Mouse (Mus musculus) brain, embryonic 18.5 days (tissue): ENCODE data around the gene Atat1.

Experiments used
- DNase-seq: peaks from one replicate; pipeline ENCODE4 v3.0.0-alpha.2; 2012; ENCODE audit warnings: low read depth, low spot score

The Atat1 gene

DNA sequence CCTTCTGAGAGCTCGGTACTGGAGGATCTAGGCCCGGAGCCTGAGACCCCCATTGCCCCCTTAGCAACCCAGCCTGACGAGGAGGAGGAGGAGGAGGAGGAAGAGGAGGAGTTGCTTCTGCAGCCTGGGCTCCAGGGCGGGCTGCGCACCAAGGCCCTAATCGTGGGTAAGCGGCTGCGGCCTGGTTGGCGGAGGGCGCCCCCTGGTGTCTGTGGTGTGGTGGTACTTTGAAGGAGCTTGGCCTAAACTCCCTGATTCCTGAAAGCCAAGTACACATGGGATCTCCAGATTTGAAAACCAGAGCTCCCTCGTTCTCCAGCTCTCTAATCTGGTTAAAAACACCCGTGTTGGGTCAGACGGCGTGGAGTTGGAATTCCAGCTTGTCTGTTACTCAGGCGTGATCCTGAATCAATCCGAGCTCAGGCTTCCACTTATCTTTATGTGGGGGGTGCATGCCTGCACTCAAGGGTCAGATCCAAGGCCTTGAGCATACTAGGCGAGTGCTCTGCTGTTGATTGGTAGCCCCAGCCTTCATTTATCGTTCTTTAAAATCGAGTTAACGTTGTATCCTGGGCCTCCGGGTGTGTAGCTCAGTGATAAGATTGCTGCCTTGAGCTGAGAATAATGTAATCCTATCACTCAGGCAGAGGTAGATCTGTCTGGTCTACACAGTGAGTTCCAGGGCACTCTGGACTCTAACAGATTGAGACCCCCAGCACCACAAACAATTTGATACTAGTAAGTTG, 35.9 kb downstream of the Atat1 start:
- DNase-seq = no peak

DNA sequence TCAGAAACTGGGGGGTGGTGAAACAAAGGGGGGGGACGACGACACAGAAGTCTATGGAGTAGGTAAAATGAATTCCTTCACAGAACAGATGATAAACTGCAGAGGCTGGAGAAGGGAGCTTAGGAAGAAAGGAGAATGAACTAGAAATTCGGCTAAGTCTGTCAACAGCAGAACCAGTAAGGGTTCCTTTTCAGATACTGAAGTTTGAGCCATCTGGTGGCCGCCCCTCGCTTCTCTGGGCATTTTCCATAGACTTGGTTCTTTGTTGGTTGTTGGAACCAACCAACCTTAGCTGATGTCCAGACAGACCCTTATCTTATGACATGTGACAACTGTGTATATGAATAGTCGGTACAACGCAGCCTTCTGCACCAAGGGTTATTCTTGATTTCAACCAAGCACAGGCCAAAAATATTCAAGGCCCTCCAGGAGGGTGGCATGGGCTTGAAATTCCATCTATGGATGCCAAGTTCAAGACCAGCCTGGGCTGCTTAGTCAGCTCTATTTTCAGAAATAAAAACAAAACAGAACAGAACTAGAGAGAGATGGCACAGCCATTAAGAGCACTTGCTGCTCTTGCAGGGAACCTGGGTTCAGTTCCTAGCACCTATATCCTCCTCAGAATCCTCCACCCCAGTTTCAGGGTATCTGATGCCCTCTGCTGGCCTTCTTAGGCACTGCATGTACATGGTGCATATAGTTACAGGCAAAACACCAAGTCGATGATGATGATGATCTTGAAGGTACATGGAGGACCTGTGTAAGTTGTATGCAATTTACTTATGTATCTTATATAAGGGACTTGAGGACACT, 38.8 kb downstream of the Atat1 start:
- no peak for DNase-seq

DNA sequence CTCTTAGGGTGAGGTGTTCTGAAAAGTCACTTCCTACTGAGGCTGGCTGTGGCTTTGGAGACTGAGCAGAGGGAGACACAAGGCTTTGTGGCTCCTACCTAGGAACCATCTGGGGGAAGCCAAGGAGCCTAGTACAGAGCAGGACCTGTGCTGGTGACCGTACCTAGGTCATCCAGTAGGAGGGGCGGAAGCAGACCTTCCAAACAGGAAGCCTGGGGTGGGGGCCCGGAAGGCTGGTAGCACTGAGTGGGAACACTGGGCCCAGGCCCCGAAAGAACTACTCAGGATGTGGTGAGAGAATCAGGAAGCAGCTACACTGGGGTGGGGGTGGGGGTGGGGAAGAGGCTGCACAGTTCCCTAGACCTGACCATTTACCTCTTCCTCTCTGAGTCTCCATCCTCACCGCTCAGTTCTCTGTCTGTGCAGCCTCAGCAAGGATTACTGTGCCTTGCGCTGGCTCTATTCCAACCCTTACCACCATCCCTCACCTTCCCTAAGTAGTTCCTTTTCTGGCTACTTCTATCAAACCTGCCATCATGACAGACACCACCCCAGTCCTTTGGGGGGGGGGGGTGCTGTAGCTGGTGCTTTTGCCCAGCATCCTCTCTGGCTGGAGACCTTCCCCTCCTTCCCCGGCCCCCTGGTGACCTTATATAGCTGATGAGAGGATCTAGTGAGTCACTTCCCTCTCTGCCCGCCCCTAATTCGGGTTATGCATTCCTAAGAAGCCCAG, 39.6 kb downstream of the Atat1 start:
- no peak for DNase-seq

GRCm38 (mm10) chr17:35869346-35870067, 40.4 kb downstream of the Atat1 start:
- DNase-seq = no peak

GRCm38 (mm10) chr17:35868961-35869345, 40.9 kb downstream of the Atat1 start:
- DNase-seq = no peak

- DNase-seq = no peak
Observed at GRCm38 (mm10) chr17:35868165-35868820, 41.6 kb downstream of the Atat1 start.

DNA sequence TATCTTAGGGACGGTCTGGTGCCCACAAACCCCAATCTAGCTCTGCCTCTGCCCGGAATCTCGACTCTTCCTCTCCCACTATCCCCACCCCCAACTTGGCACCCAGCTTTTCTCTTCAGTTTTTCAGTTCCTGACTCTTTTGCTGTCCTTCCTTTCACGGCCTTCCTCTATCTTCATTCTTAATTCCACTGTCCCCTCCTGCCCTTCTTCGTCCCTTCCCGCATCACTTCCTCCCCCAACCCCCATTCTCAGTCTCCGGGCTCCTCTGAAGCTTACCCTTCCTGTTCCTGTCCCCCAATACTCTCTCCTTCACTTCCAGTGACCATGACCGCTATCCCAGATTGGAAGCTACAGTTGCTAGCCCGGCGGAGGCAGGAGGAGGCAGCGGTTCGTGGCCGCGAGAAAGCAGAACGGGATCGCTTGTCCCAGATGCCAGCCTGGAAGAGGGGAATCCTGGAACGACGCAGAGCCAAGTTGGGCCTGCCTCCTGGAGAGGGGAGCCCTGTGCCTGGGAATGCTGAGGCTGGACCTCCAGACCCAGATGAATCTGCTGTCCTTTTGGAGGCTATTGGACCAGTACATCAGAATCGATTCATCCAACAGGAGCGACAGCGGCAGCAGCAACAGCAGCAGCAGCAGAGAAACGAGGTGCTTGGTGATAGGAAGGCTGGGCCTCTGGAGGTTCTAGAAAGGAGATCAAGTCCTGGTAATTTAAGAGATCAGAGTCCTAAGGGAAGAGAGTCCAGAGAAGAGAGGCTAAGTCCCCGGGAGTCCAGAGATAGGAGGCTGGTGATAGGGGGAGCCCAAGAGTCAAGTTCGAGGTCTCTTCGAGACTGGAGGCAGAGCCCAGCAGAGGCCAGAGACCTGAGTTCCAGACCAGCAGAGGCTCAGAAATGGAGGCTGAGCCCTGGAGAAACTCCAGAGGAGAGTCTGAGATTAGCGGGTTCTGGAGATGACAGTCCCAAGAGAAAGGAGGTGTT, 42.7 kb downstream of the Atat1 start:
- DNase-seq = no peak

DNA sequence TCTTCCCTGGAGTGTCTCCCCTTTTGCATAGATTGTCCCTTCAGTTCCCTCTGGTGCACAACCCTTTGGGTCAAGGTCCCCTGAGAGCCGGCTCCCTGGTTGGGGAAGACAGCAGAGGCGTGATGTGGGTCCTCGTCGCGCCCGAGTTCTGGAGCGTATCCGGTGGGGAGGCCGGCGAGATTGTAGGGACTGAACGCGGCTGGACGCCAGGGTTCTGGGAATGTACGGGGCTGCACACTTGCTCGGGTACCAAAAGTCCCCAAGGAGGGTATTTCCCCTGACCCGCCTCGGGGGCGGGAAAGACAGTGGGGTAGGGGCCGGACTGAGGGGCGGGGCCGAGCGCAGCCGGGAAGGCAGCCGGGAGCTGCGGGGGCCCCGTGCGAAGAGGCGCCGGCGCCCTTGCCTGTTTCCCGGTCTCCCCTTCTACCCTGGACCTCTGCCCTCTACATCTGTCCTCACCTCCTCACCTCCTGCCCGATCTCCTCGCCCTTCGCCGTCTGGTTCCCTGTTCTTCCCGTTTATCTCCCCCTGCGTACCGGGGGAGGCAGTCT, 43.5 kb downstream of the Atat1 start:
- DNase-seq = no peak

- no peak for DNase-seq
Observed at GRCm38 (mm10) chr17:35865481-35866280, 44.2 kb downstream of the Atat1 start, which contains the start of gene Ppp1r18. Gene Ppp1r18 (plus strand): TSS chr17:35865593.

DNA sequence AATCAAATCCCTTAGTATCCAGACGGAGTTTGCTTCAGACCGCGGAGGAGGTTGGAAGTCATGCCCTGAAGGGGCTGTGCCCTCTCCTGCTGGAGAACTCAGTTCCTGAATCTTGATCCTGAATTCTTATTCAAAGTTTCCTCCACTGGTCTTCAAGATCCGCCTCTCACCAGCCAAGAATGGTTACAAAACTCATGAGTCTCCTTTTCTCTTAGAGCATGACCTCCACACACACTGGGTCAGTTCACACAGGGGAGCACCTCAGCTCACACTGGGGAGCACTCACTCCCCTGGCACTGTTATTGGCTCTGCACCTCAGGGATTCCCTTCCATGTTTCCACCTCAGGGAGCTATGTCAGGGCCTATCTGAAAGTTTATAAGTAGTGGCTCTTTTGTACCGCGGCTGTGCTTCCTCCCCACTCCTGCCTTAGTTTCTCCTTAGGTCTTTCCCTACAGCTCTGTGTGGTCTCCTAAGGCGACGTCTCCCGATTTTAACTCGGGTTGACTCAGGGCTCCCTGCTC, 45.0 kb downstream of the Atat1 start:
- no peak for DNase-seq

GRCm38 (mm10) chr17:35861198-35861857, 48.5 kb downstream of the Atat1 start, which contains the start of gene Nrm:
Gene Nrm (plus strand): TSS chr17:35861318.
- no peak for DNase-seq

GRCm38 (mm10) chr17:35860831-35861197, 49.1 kb downstream of the Atat1 start:
- no peak for DNase-seq

- no peak for DNase-seq
Observed at GRCm38 (mm10) chr17:35859835-35860234, 50.0 kb downstream of the Atat1 start.

GRCm38 (mm10) chr17:35859371-35859770, 50.5 kb downstream of the Atat1 start:
- DNase-seq = no peak

GRCm38 (mm10) chr17:35850974-35851373, 58.9 kb downstream of the Atat1 start:
- DNase-seq = no peak

- DNase-seq = no peak
Observed at GRCm38 (mm10) chr17:35848112-35848511, 61.8 kb downstream of the Atat1 start.
